Mouse (Mus musculus) 416B (cell line): ENCODE measurements around the gene Ccr9.
A peak's percentile ranks its signal among the peaks of the same experiment; 100 is the strongest.
"Not testable (repeated sequence)": the region's sequence is repeated elsewhere in the genome, so short reads cannot be mapped to it uniquely, and the experiment has no call there.

ENCODE experiments used
- DNase-seq: peaks from one replicate; pipeline ENCODE4 v3.0.0; 2011; ENCODE audit warnings: low read depth

The Ccr9 gene

GRCm38 (mm10) chr9:123678327-123679105, at the start of gene Ccr9, which contains the start of gene Slc6a20a:
Gene Ccr9, plus strand, starts transcription at chr9:123678439.
Gene Slc6a20a, minus strand, starts transcription at chr9:123678885.
- DNase-seq, result no peak

- DNase-seq, result no peak
These were observed 46.6 kb upstream of the Ccr9 start for GRCm38 (mm10) chr9:123631666-123632065.

DNA sequence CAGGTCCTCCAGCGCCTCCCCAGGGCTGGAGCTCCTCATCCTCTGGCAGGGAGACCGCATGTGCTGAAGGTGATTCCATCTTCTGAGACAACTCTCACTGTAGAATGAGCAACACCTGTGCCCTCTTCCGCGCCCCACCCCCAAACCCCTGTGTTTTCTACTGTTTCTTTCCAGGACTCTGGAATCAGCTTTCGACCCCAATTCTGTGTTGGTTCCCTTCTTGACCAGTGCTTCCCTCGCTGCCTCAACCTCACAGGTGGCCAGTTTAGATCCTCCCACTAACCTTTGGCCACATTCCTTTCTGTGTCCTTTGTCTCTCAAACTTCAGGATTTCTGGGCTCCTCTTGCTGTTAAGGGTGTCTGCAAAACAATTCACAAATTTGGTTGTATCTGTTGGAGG, 46.0 kb upstream of the Ccr9 start, which contains the start of gene Slc6a20b:
Gene Slc6a20b, minus strand, starts transcription at position 285 of the 400 bp plus-strand sequence.
- DNase-seq, result no peak

GRCm38 (mm10) chr9:123632993-123633392, 45.2 kb upstream of the Ccr9 start:
- no peak for DNase-seq

DNA sequence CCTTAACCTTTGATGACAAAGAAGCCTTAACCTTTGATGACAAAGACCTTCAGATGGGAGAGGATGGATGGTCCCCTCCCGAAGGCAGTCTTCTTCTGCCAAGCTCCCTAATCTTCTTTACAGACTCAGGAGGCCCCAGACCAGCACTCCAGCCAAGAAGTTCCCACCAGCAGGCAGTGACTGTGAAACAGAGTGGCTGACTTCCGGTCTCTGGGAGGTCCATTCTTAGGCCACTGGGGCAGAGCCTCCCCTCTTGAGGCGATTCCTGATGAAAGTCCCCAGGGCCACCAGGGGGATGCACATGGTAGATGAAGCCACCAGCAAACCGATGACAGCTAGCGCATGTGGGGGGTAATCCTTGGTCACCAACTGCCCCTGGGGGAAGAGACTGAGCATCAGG, 41.5 kb upstream of the Ccr9 start:
- DNase-seq, result no peak

DNA sequence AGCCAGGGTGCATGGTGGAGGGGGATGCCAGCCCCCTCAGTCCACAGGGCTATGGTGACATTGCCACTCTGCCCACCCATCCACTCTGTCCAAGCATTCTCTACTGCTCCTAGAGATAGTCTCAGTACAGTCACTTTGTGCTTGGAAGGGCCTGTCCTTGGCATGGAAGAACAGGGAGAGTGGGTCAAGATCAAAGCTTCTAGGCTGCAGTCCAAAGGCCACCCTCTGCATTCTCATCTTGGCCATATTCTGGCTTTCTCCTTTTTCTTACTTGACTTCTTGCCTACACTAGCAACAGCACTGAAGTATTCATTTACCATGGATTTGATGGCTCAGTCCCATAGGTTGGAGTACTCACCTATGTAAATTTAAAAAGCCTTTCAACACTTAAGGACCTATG, 40.0 kb upstream of the Ccr9 start:
- DNase-seq, result no peak

- peak; percentile 65 for DNase-seq
These were observed 39.6 kb upstream of the Ccr9 start for GRCm38 (mm10) chr9:123638668-123639089.

DNA sequence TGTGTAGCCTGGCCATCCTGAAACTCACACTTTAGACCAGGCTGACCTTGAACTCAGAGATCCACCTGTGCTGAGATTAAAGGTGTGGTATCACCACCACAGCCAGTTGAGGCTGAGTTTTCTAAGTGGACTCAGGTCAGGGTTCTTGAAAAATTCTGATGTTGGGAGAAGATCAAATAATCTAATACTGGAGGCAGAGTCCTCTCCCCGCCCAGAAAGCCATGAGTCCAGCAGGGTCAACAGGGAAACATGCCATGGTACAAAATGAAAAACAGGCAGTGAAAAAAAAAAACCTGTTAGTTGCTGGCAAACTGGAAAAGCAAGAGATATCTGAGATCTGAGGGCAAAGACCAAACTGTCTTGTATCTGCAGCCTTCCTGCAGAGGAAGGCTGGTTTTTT, 38.1 kb upstream of the Ccr9 start:
- DNase-seq, result no peak

DNA sequence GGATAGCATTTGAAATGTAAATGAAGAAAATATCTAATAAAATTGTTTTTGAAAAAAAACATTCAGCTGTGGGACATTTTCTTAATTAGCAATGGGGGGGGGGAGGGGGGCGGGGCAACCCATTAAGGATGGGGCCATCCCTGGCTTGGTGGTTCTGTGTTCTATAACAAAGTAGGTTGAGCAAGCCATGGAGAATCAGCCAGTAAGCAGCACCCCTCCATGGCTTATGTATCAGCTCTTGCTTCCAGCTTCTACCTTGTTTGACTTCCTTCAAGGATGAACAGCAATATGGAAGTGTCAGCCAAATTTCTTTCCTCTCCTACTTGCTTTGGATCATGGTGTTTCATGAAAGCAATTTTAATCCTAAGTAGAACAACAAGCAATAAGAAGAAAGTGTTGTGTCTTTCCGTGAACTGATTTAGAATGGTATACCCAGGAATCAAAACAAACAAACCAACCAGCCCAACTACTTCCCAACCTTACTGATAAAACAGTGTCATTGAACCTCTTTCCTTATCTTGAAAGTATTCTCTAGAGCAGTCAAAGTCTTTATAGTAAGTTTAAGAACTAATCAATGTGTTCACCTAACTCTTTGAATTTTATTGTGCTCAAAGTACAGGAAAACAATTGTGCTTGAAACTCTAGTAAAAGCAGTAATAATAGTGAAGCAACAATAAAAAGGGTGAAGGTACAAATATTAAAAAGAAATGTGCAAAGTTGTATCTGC, 28.3 kb upstream of the Ccr9 start:
- no peak for DNase-seq

GRCm38 (mm10) chr9:123651369-123651768, 26.9 kb upstream of the Ccr9 start:
- DNase-seq, result no peak

GRCm38 (mm10) chr9:123657457-123657856, 20.8 kb upstream of the Ccr9 start:
- peak; percentile 62 for DNase-seq

GRCm38 (mm10) chr9:123658981-123659380, 19.3 kb upstream of the Ccr9 start:
- peak; percentile 72 for DNase-seq

DNA sequence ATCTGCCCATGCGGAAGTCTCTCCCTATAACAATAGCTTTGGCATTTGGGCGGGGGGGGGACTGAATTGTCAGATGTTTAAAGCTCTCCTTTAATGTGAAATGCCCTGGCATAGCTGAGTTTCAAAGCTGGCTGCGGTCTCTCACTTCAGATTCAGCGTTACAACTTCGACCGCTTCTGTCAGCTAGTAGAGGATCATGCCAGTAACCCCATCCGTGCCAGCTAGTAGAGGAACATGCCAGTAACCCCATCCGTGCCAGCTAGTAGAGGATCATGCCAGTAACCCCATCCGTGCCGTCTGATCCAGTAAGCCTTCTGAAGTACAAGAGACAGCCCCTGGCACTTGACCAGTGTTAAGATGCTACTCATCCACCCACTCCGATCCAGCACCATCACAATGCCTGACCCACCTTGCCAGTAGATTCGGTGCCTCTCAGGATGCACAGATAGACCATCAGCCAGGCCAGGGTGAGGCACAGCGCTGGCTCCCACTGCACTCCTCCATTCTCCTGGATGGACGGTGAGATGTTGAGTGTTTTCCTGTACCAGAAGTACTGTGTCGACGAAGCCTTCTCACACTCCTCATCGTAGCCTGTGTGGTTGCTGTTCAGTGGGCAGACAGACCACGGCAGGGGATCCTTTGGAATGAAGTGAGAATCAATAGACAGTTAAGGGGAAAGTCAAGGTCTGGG, 18.1 kb upstream of the Ccr9 start:
- DNase-seq, result not testable (repeated sequence)

GRCm38 (mm10) chr9:123665645-123666044, 12.6 kb upstream of the Ccr9 start:
- peak; percentile 77 for DNase-seq

DNA sequence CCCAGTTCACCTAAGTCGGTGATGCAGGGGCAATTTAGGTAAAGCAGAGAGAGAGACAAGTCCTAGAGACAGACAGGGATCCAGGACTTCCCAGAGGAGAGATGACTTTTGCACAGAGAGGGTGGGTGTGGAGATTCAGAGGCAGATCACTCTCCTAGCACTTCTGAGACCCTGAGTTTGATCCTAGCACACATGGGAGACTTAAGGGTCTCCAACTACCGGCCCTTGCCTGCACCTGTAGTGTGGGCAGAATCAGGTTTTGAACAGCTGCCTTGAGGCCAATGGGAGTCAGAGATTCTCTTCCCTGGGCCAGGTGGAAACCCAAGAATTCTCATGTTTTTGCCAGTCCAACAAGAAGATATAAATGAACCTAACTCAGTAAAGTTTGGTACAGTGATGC, 959 bp downstream of the Ccr9 start:
- DNase-seq, result no peak

- peak; percentile 89 for DNase-seq
These were observed 5.5 kb downstream of the Ccr9 start for GRCm38 (mm10) chr9:123683704-123684103.

DNA sequence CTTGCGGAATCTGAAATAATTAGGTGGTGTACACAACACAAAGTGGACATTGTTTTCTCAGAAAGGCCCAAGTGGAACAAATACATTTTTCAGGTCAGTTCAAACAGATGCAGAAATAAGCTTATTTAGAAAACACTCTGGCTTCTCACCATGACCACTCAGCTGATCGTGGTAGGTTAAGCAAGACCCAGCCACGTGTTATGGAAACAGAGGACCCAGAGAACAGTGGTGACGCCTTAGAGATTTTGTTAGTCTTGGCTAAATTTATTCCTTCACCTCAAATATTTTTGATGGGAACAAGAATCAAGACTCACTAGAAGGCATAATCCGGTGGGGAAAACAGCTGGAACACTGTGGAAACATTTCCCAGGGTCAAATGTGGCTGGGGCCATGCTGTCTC, 8.0 kb downstream of the Ccr9 start:
- DNase-seq, result peak; percentile 51

DNA sequence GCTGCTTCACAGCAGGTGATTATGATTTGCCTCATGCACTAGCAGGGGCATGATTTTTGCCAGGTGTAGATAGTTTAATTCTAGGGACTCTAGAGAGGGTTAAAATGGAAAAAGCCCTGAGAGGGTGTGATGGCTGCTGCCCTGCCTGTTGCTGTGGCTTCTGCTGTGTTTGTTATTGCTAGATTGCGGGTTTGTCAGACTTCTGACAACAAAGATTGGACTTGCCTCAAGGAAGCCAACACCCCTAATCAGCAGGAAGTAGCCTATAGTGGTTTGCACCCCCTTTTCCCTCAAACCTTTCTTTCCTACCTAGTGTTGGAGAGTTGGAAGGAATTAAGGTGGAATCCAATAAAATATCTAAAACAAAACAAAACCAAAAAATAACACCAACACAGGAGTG, 10.0 kb downstream of the Ccr9 start:
- DNase-seq, result peak; percentile 93

- DNase-seq, result no peak
These were observed 17.5 kb downstream of the Ccr9 start for GRCm38 (mm10) chr9:123695634-123696302.

DNA sequence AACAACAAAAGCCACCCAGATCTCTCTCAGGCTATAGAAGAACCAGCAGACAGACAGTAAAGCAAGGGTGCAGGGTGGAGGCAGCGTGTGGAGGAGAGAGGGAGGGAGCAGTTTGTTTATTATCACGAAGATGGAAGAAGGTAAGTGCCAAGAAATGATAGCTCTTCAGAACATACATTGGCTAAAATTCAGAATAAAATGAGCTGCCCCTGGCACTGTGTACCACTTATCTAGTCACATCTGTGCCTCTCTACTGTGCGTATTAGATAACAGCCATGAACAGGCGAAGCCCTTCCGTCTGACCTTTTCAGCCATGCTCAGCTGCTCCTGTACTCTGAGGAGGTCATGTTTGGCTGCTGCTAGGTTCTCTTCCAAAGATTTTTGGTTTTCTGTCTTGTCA, 23.6 kb downstream of the Ccr9 start:
- DNase-seq, result no peak

DNA sequence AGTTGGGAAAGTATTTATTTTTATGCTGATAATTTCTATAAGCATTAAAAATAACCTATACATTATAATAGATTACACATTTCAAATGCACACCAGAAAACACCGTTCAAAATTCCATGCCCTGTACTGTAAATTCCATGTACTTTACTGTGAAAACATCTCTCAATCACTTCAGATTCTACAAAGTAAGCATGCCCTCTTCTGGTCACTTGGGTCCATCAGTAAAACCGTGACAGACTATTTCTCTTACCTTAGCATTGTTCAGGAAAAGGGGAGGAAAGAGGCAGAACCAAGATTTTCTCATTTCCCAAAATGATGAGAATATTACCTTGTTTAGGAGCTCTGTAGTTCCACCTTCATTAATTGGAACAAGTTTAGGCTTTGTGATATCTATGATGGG, 31.0 kb downstream of the Ccr9 start:
- DNase-seq, result peak; percentile 47

DNA sequence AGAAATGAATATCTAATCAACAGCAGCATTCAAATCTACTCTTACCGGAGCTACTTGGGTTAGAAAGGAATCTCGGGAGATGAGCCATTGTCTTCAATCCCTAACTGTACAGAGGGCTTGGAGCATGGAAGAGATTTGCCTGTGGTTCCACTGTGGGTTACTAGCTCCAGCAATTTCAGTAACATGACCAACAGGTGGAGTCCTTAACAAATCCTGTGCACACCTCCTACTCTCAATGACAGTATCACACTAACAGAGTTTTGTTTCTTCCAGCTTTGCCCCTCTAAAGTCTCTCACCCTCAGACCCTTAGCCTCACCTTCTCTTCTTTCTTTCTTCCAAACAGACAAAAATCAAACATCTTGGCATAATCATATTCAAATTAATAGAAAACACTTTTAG, 34.9 kb downstream of the Ccr9 start:
- DNase-seq, result peak; percentile 19
